8 mouse cellular contexts compared by ENCODE assay signal in the genomic region with DNA sequence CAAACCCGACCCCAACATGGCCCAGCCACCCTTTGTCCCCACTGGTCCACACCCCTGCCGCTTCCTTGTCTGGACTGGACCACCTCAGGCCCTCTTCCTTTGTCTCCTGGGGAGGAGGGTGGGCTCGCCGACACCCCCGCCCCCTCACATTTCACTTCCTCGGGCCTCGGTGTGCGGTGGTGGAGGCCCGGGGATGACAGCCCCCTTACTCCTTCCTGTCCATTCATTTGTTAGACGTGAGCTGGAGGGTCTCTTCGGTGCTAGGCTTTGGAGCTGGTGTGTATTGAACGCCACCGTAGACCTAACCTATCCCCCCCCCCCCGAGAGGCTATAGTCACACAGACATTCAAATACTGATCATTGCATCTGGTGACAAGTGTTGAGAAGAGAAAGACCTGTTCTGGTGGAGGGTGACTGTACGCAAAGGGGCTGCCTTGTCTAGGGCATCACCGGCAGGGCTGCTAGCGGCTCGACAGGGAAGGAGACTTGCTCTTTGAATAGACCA. TPM values are rescaled to one million over a fixed set of nuclear protein-coding genes. Genes with fewer than 3 reads are reported as not detected.
DNase-seq lines count a peak whose midpoint lies in the region; ATAC-seq and TF ChIP-seq lines count a peak whose summit lies in the region.

No protein-coding gene starts in this region.

- peaks cover 6% of the 10 kb centered on the region for H3K36me3 ChIP-seq in heart, adult 2 months (ENCODE audit: control insufficient read depth, insufficient read depth, low read length)
- H3K36me3 ChIP-seq in CH12.LX (replicated peaks in 1 of 2; ENCODE audit: control insufficient read depth in 1 of 2, insufficient read depth in 1 of 2, low read length in 1 of 2): peaks cover 0 to 12% of the 10 kb centered on the region in 2 experiments
- no peaks in the 10 kb centered on the region for H3K36me3 ChIP-seq in embryonic facial prominence, embryonic 15.5 days
- H3K36me3 ChIP-seq in limb, embryonic 14.5 days (ENCODE audit: control insufficient read depth, insufficient read depth, low read length): no peaks in the 10 kb centered on the region
- H3K36me3 ChIP-seq in neural tube, embryonic 12.5 days: no peaks in the 10 kb centered on the region

- intact Hi-C loops in heart, adult 2 months (cut with DNase I): no loop called here

- H3K9me3 ChIP-seq in CH12.LX (replicated peaks; ENCODE audit: low read length): no peaks in the 10 kb centered on the region
- no peaks in the 10 kb centered on the region for H3K9me3 ChIP-seq in embryonic facial prominence, embryonic 15.5 days (replicated peaks)
- H3K9me3 ChIP-seq in limb, embryonic 14.5 days (ENCODE audit: control insufficient read depth, low read length): no peaks in the 10 kb centered on the region
- no peaks in the 10 kb centered on the region for H3K9me3 ChIP-seq in neural tube, embryonic 12.5 days

- TF ChIP-seq EP300 in heart, adult 2 months (IDR thresholded peaks at IDR 0.05; ENCODE audit: insufficient read depth, low read depth, low read length): no peak
- TF ChIP-seq EP300 in CH12.LX (IDR thresholded peaks at IDR 0.05; ENCODE audit: low read length): no peak

- H3K4me1 ChIP-seq in heart, adult 2 months (ENCODE audit: control insufficient read depth, insufficient read depth, low read length): peaks cover 11% of the 10 kb centered on the region
- H3K4me1 ChIP-seq in CH12.LX (ENCODE audit: control insufficient read depth in 1 of 2, insufficient read depth in 2 of 2): peaks cover 23 to 67% of the 10 kb centered on the region in 2 experiments
- peaks cover 40% of the 10 kb centered on the region for H3K4me1 ChIP-seq in embryonic facial prominence, embryonic 15.5 days
- peaks cover 17% of the 10 kb centered on the region for H3K4me1 ChIP-seq in limb, embryonic 14.5 days (ENCODE audit: control insufficient read depth, insufficient read depth, low read length)
- peaks cover 37% of the 10 kb centered on the region for H3K4me1 ChIP-seq in neural tube, embryonic 12.5 days

- H3K27me3 ChIP-seq in heart, adult 2 months (ENCODE audit: control insufficient read depth, insufficient read depth, low read length): no peaks in the 10 kb centered on the region
- H3K27me3 ChIP-seq in CH12.LX (replicated peaks): no peaks in the 10 kb centered on the region
- no peaks in the 10 kb centered on the region for H3K27me3 ChIP-seq in embryonic facial prominence, embryonic 15.5 days
- H3K27me3 ChIP-seq in limb, embryonic 14.5 days (ENCODE audit: control insufficient read depth, insufficient read depth, low read length): no peaks in the 10 kb centered on the region
- no peaks in the 10 kb centered on the region for H3K27me3 ChIP-seq in neural tube, embryonic 12.5 days (replicated peaks)

- peaks cover 8% of the 10 kb centered on the region for H3K79me2 ChIP-seq in heart, adult 2 months (replicated peaks; ENCODE audit: control insufficient read depth, insufficient read depth, low read length)
- peaks cover 55% of the 10 kb centered on the region for H3K79me2 ChIP-seq in CH12.LX (replicated peaks; ENCODE audit: control insufficient read depth, extremely low read depth, insufficient read depth, poor library complexity, severe bottlenecking)

- H3K4me3 ChIP-seq in heart, adult 2 months: peak overlapping the region; percentile 95
- peak overlapping the region; percentile 89 to 93 (median 89) for H3K4me3 ChIP-seq in CH12.LX (replicated peaks in 1 of 3; ENCODE audit: low read depth in 2 of 3, low read length in 2 of 3, poor library complexity in 1 of 3)
- H3K4me3 ChIP-seq in embryonic facial prominence, embryonic 15.5 days (replicated peaks): peak overlapping the region; percentile 94
- H3K4me3 ChIP-seq in limb, embryonic 14.5 days (replicated peaks; ENCODE audit: low read length): peak overlapping the region; percentile 90
- peak overlapping the region; percentile 94 for H3K4me3 ChIP-seq in neural tube, embryonic 12.5 days

- H3K9ac ChIP-seq in heart, adult 2 months (ENCODE audit: low read depth, low read length): peak overlapping the region; percentile 97
- H3K9ac ChIP-seq in CH12.LX (ENCODE audit: insufficient read depth, low read depth): peak overlapping the region; percentile 67
- peak overlapping the region; percentile 80 for H3K9ac ChIP-seq in embryonic facial prominence, embryonic 15.5 days
- peak overlapping the region; percentile 85 for H3K9ac ChIP-seq in limb, embryonic 14.5 days (ENCODE audit: low read depth, low read length, severe bottlenecking)
- peak overlapping the region; percentile 94 for H3K9ac ChIP-seq in neural tube, embryonic 12.5 days

- WGBS in heart, adult 2 months: under 1% methylated on average over 18 of the region's 18 CpGs
- WGBS in embryonic facial prominence, embryonic 15.5 days: 0% methylated on average over 18 of the region's 18 CpGs
- WGBS in limb, embryonic 14.5 days: 2% methylated on average over 18 of the region's 18 CpGs
- 0% methylated on average over 18 of the region's 18 CpGs for WGBS in neural tube, embryonic 12.5 days

- no peak for DNase-seq in heart, adult 2 months
- no peak for DNase-seq in heart, adult 9 months (ENCODE audit: low spot score in 2 of 2)
- DNase-seq in CH12.LX (ENCODE audit: extremely low read depth): no peak
- DNase-seq in limb, embryonic 14.5 days (ENCODE audit: low spot score): no peak
- DNase-seq in frontal cortex, postnatal 36 days (ENCODE audit: low spot score in 2 of 2): no peak
- DNase-seq in cerebellum, adult 18-20 months: no peak

- H3K4me2 ChIP-seq in CH12.LX (ENCODE audit: insufficient read depth, low read depth, poor library complexity, severe bottlenecking): peak overlapping the region; percentile 79
- H3K4me2 ChIP-seq in embryonic facial prominence, embryonic 15.5 days (replicated peaks): peak overlapping the region; percentile 76
- peak overlapping the region; percentile 91 for H3K4me2 ChIP-seq in limb, embryonic 14.5 days (replicated peaks; ENCODE audit: low read depth, low read length, severe bottlenecking)
- peak overlapping the region; percentile 77 for H3K4me2 ChIP-seq in neural tube, embryonic 12.5 days (replicated peaks)

- ATAC-seq in embryonic facial prominence, embryonic 15.5 days (ENCODE audit: insufficient number of reproducible peaks, low FRiP score, low TSS enrichment, low read depth): peak; percentile 17
- peak; percentile 16; the same call in 1 of the 2 replicates for ATAC-seq in limb, embryonic 14.5 days (ENCODE audit: low FRiP score, low read depth)
- peak; percentile 76 for ATAC-seq in neural tube, embryonic 12.5 days (ENCODE audit: low FRiP score, low read depth)

- in situ Hi-C loops in CH12.LX (cut with MboI; ENCODE audit: low pct_ligation_motif_present, low pct_unique_long_range_greater_than_20kb, low sequenced_read_pairs): no loop called here

- peak overlapping the region; percentile 93 for H3K27ac ChIP-seq in heart, adult 2 months
- peak overlapping the region; percentile 32 for H3K27ac ChIP-seq in CH12.LX (ENCODE audit: insufficient read depth, low read depth)
- peak overlapping the region; percentile 71 for H3K27ac ChIP-seq in embryonic facial prominence, embryonic 15.5 days (replicated peaks)
- H3K27ac ChIP-seq in limb, embryonic 14.5 days (replicated peaks; ENCODE audit: low read depth, low read length): no peak overlapping the region
- H3K27ac ChIP-seq in neural tube, embryonic 12.5 days: no peak overlapping the region

- no peak for TF ChIP-seq RAD21 in CH12.LX (IDR thresholded peaks at IDR 0.05; ENCODE audit: low read depth, low read length)

- TF ChIP-seq CTCF in heart, adult 2 months (IDR thresholded peaks at IDR 0.05): no peak
- no peak for TF ChIP-seq CTCF in CH12.LX (conservative IDR thresholded peaks at IDR 0.05 in 1 of 2, IDR thresholded peaks at IDR 0.05 in 1 of 2; ENCODE audit: low read depth in 2 of 2, low read length in 2 of 2)

- TF ChIP-seq POLR2A in heart, adult 2 months (IDR thresholded peaks at IDR 0.05; ENCODE audit: insufficient read depth, low read depth, low read length): no peak
- no peak for TF ChIP-seq POLR2A in CH12.LX (IDR thresholded peaks at IDR 0.05; ENCODE audit: low read depth, low read length)
- TF ChIP-seq POLR2A in limb, embryonic 14.5 days (IDR thresholded peaks at IDR 0.05; ENCODE audit: borderline replicate concordance, extremely low read depth, insufficient read depth, insufficient read length): no peak

- dilution Hi-C loops in CH12.LX (cut with MboI; ENCODE audit: extremely low pct_ligation_motif_present, extremely low pct_unique_long_range_greater_than_20kb, low sequenced_read_pairs): no loop called here

TF ChIP-seq in CH12.LX, 34 proteins besides CTCF, POLR2A, EP300 and RAD21:
- TF ChIP-seq MYC (IDR thresholded peaks at IDR 0.05; ENCODE audit: low read depth, low read length) (no peak), MXI1 (IDR thresholded peaks at IDR 0.05; ENCODE audit: low read depth, low read length) (0 out of 2 replicates have a peak, but pooled peaks have one; percentile 6), SIN3A (IDR thresholded peaks at IDR 0.05; ENCODE audit: low read length) (no peak), ETS1 (conservative IDR thresholded peaks at IDR 0.05; ENCODE audit: low read depth, low read length) (no peak)

RNA-seq across cellular contexts. Expression of gene Ptpn1, which starts 0.9 kb away (rescaled TPM):
- total RNA-seq in heart, adult 2 months (2021): 10 to 100 TPM; 21.4 to 23.2 TPM
- polyA plus RNA-seq in heart, adult 2 months (2012; rRNA removed): 15.7 and 17.6 TPM in 2 replicates
- total RNA-seq in CH12.LX (2012; rRNA removed): 77.6 and 90.0 TPM in 2 replicates
- 69.8 and 78.5 TPM in 2 replicates for total RNA-seq in CH12.LX (2014; rRNA removed)
- polyA plus RNA-seq in CH12.LX (2012; ENCODE audit: insufficient read length, low read depth): 131 and 139 TPM in 2 replicates
- 60.6 and 61.5 TPM in 2 replicates for polyA plus RNA-seq in embryonic facial prominence, embryonic 15.5 days (2015; fragmentation: Nextera tagmentation; extraction: Ambion mirVana)
- polyA plus RNA-seq in limb, embryonic 14.5 days (2012; rRNA removed): 27.3 and 31.1 TPM in 2 replicates
- polyA plus RNA-seq in limb, embryonic 14.5 days (2014; fragmentation: Nextera tagmentation; extraction: Ambion mirVana): 41.5 and 49.0 TPM in 2 replicates
- polyA plus RNA-seq in neural tube, embryonic 12.5 days (2016; fragmentation: Nextera tagmentation; extraction: Ambion mirVana): 118 and 130 TPM in 2 replicates

Comparison
In these comparisons a context has a peak if more than half of its experiments do, and no peak if none do; other contexts are left out.
1. H3K27ac ChIP-seq: peak in heart, adult 2 months (single experiment), CH12.LX (single experiment) and embryonic facial prominence, embryonic 15.5 days (single experiment); none in limb, embryonic 14.5 days (single experiment) and neural tube, embryonic 12.5 days (single experiment).
2. ATAC-seq: peak in every context shown above with its lines; median percentile 76 in neural tube, embryonic 12.5 days; 17 in embryonic facial prominence, embryonic 15.5 days; 16 in limb, embryonic 14.5 days.
3. Peak in every context shown above with its lines, with median percentiles within 50 percentile points of each other: H3K4me3 ChIP-seq, H3K9ac ChIP-seq and H3K4me2 ChIP-seq.